Mouse (Mus musculus): ENCODE results near the gene Ntn5. TPM values are rescaled to one million over a fixed set of nuclear protein-coding genes. Genes with fewer than 3 reads are reported as not detected.

The Ntn5 gene
- total and polyA plus RNA-seq, 2 experiments from 2014 or later = 0.73 to 1.3 TPM

DNA sequence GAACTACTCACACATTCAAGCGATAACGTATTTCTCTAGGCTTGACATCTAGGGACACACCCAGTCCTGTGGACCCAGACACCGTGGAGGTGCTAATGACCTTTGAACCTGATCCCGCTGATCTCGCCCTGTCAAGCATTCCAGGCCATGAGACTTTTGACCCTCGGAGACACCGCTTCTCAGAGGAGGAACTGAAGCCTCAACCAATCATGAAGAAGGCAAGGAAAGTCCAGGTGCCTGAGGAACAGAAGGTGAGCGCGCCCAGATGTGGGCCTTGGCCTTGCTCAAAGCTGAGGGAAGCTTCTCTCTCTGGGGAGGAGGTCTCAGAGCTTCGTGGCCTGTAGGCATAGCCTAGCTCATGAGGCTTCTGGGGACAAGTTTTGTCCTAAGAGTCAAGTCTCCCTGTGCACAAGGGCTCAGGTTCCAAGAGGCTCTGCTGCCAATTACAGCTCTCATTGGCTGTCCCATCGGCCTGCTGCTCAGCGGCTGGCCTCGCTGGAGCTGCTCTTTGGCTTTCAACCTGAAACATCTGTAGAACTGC, 24.5 kb downstream of the Ntn5 start:
- Histone ChIP-seq H3K27me3 (ENCODE audit: insufficient read depth, low read length) (no peaks in the 10 kb centered on the region), H3K9me3 (ENCODE audit: low read length) (no peaks in the 10 kb centered on the region), H3K36me3 (ENCODE audit: insufficient read depth, low read length) (peaks cover 31% of the 10 kb centered on the region), H3K4me3 (ENCODE audit: low read depth, low read length) (peak overlapping the region; percentile 61; the same call in 1 of the 2 replicates), H3K4me2 (ENCODE audit: low read depth, low read length, poor library complexity, severe bottlenecking) (peak overlapping the region; percentile 81), H3K9ac (replicated peaks; ENCODE audit: low read length, poor library complexity, severe bottlenecking) (0 out of 2 replicates have a peak overlapping the region, but pooled peaks have one; percentile 8), H3K27ac (ENCODE audit: low read depth, low read length) (peak overlapping the region; percentile 65; the same call in 1 of the 2 replicates), H3K4me1 (ENCODE audit: insufficient read depth, low read length) (peaks cover 26% of the 10 kb centered on the region)
- ATAC-seq (ENCODE audit: low FRiP score) = no peak
- no peak for TF ChIP-seq CTCF (IDR thresholded peaks at IDR 0.05)
- DNase-seq (ENCODE audit: low spot score) = no peak
- 47% methylated on average over 13 of the region's 13 CpGs for WGBS

DNA sequence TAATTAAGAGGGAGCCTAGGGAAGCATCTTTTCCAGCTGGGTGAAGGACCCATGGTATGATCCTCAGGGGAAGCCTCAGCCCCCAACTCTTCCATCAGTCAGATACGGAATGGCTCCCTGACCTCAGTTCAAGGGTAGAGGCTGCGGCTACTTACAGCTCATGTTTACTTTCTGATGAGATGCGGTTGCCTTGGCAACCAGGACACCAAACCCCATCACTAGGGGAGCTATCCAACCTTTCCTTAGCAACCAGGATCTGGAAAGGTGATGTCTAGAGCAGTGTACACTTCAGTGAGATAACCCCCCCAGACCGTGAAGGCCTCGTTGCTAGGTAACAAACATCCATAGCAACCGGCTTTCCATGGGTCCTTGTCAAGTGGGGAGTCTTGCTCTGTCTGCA, 25.2 kb downstream of the Ntn5 start:
- TF ChIP-seq CTCF (IDR thresholded peaks at IDR 0.05) = peak; percentile 25; the same call in 1 of the 2 replicates
- Histone ChIP-seq H3K27ac (ENCODE audit: low read depth, low read length) (peak overlapping the region; percentile 69; the same call in 1 of the 2 replicates), H3K9me3 (ENCODE audit: low read length) (no peaks in the 10 kb centered on the region), H3K4me1 (ENCODE audit: insufficient read depth, low read length) (peaks cover 26% of the 10 kb centered on the region), H3K4me3 (ENCODE audit: low read depth, low read length) (no peak overlapping the region), H3K27me3 (ENCODE audit: insufficient read depth, low read length) (no peaks in the 10 kb centered on the region), H3K36me3 (ENCODE audit: insufficient read depth, low read length) (peaks cover 32% of the 10 kb centered on the region), H3K4me2 (ENCODE audit: low read depth, low read length, poor library complexity, severe bottlenecking) (no peak overlapping the region), H3K9ac (replicated peaks; ENCODE audit: low read length, poor library complexity, severe bottlenecking) (no peak overlapping the region)
- DNase-seq (ENCODE audit: low spot score) (peak; percentile 76), ATAC-seq (ENCODE audit: low FRiP score) (0 out of 2 replicates have a peak, but pooled peaks have one; percentile 4)
- WGBS = 24% methylated on average over 6 of the region's 6 CpGs

DNA sequence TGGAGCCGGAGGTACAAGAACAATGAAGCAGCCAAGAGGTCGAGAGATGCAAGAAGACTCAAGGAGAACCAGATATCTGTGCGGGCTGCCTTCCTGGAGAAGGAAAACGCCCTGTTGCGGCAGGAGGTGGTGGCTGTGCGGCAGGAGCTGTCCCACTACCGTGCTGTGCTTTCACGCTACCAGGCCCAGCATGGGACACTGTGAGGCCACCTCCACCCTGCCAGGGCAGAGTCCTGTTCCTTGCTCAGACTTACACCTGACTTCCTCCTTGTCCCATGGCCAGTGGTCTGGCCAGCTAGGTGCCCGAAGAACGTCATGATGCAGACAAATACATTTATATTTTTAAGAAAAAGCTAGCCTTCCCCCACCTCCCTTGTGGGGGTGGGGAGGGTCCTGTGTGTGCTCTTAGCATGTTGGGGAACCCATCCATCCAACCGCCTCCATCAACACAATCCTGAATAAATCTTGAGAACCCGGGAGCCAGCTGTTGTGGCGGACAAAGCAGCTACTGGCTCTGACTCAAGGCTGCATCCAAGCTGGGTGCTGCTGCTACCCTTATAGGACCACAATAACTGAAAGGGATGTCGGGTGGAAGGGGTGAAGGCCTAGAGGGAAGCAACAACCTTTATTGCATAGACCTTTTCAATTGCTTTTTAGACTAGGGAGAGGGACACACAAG, 26.0 kb downstream of the Ntn5 start:
- peak overlapping the region; percentile 15 for H3K4me2 ChIP-seq (ENCODE audit: low read depth, low read length, poor library complexity, severe bottlenecking)
- 61% methylated on average over 14 of the region's 14 CpGs for WGBS
- ATAC-seq (ENCODE audit: low FRiP score) (no peak), DNase-seq (ENCODE audit: low spot score) (no peak)
- no peak for TF ChIP-seq CTCF (IDR thresholded peaks at IDR 0.05)
- peaks cover 32% of the 10 kb centered on the region for H3K36me3 ChIP-seq (ENCODE audit: insufficient read depth, low read length)
- no peak overlapping the region for H3K4me3 ChIP-seq (ENCODE audit: low read depth, low read length)
- peaks cover 32% of the 10 kb centered on the region for H3K4me1 ChIP-seq (ENCODE audit: insufficient read depth, low read length)
- H3K9ac ChIP-seq (replicated peaks; ENCODE audit: low read length, poor library complexity, severe bottlenecking) = no peak overlapping the region
- H3K9me3 ChIP-seq (ENCODE audit: low read length) = no peaks in the 10 kb centered on the region
- H3K27ac ChIP-seq (ENCODE audit: low read depth, low read length) = peak overlapping the region; percentile 69
- H3K27me3 ChIP-seq (ENCODE audit: insufficient read depth, low read length) = no peaks in the 10 kb centered on the region

DNA sequence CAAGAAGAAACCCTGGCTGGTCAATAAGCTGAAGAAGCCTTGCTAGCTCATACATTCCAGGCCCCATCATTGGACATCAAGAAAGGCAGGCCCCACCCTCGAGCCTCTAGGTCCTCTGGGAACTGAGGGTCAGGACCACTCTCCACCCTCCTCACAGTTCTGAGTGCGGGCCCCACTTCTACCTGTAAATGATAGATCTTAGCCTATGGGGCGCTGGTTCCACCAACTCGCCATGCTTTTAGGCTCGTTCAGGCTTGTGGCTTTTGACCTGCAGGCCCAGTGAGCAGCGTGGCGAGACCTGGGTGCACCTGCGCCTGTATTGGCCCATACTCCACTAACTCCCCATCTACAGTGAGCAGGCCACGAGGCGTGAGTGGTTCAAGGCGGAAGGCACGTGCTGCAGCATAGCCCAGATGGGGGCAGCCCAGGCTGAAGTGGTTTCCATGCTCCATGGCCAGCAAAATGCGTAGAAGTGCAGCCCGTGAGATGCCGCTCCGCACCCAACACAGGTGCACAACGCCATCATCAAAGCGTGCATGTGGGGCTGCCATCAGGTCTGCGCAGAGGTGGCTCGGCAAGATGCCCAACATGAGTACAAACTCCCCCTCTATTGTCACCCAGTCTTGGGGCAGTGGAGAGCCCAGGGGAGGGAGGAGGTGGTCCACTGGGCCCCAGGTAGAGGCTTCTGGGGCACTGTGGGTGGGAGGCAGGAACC, 26.8 kb downstream of the Ntn5 start:
- ATAC-seq (ENCODE audit: low FRiP score) (no peak), DNase-seq (ENCODE audit: low spot score) (no peak)
- H3K27me3 ChIP-seq (ENCODE audit: insufficient read depth, low read length) = no peaks in the 10 kb centered on the region
- H3K4me1 ChIP-seq (ENCODE audit: insufficient read depth, low read length) = peaks cover 29% of the 10 kb centered on the region
- peaks cover 32% of the 10 kb centered on the region for H3K36me3 ChIP-seq (ENCODE audit: insufficient read depth, low read length)
- H3K9ac ChIP-seq (replicated peaks; ENCODE audit: low read length, poor library complexity, severe bottlenecking) = no peak overlapping the region
- H3K4me3 ChIP-seq (ENCODE audit: low read depth, low read length) = no peak overlapping the region
- 90% methylated on average over 20 of the region's 20 CpGs for WGBS
- no peak overlapping the region for H3K4me2 ChIP-seq (ENCODE audit: low read depth, low read length, poor library complexity, severe bottlenecking)
- TF ChIP-seq CTCF (IDR thresholded peaks at IDR 0.05) = no peak
- no peaks in the 10 kb centered on the region for H3K9me3 ChIP-seq (ENCODE audit: low read length)
- peak overlapping the region; percentile 69 for H3K27ac ChIP-seq (ENCODE audit: low read depth, low read length)

DNA sequence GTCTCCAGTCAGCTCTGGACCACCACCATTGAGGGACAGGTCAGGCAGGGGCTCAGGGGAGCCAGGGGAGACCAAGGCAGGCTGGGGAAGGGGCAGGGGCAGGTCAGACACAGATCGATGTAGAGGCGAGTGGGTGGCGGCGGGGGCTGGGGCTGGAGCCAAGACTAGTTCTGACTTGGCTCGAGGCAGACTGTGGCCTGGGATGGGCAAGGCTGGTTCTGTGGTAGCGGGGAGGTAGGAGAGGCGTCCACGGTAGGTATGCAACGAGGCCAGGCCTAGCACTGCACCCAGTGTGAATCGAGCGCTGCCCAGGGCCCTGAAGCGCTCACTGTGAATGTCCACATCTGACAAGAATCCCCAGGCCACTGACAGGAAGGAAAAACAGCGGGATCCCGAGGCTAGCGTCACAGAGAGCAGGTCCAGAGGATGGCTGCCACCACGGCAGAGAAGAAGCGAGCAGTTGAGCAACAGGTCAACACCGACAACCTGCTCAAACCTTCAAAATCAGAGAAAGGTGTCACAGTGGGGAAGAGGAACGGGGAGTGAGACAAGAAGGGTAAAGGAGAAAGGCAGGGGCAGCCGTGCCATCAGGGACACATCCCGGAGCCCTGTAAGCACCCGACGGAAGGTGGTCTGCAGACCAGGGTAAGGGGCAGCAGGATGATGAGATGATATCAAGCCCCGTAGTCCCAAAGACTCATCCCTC, 27.6 kb downstream of the Ntn5 start:
- H3K9me3 ChIP-seq (ENCODE audit: low read length) = no peaks in the 10 kb centered on the region
- no peak overlapping the region for H3K4me2 ChIP-seq (ENCODE audit: low read depth, low read length, poor library complexity, severe bottlenecking)
- no peak for DNase-seq (ENCODE audit: low spot score)
- H3K36me3 ChIP-seq (ENCODE audit: insufficient read depth, low read length) = peaks cover 32% of the 10 kb centered on the region
- H3K9ac ChIP-seq (replicated peaks; ENCODE audit: low read length, poor library complexity, severe bottlenecking) = no peak overlapping the region
- no peaks in the 10 kb centered on the region for H3K27me3 ChIP-seq (ENCODE audit: insufficient read depth, low read length)
- WGBS = 90% methylated on average over 24 of the region's 24 CpGs
- no peak overlapping the region for H3K4me3 ChIP-seq (ENCODE audit: low read depth, low read length)
- TF ChIP-seq CTCF (IDR thresholded peaks at IDR 0.05) = no peak
- no peak overlapping the region for H3K27ac ChIP-seq (ENCODE audit: low read depth, low read length)
- no peak for ATAC-seq (ENCODE audit: low FRiP score)
- peaks cover 25% of the 10 kb centered on the region for H3K4me1 ChIP-seq (ENCODE audit: insufficient read depth, low read length)
